9 mouse cellular contexts compared by ENCODE assay signal in genomic region chr1:155737017-155737808, GRCm38 (mm10). TPM values are rescaled to one million over a fixed set of nuclear protein-coding genes. Genes with fewer than 3 reads are reported as not detected.
DNase-seq lines count a peak whose midpoint lies in the region; ATAC-seq and TF ChIP-seq lines count a peak whose summit lies in the region.
"Had no signal": no experiment of that assay in that cellular context is flagged by ENCODE, and none has a peak within 500 bp of the region (broad histone marks: within the 10 kb centered on the region; RNA-seq: fewer than 3 reads in every experiment).

No protein-coding gene starts in this region.

- peak overlapping the region; percentile 32 for H3K4me2 ChIP-seq in heart, embryonic 12.5 days
- H3K4me2 ChIP-seq in heart, embryonic 15.5 days = peak overlapping the region; percentile 8; the same call in 1 of the 2 replicates
- H3K4me2 ChIP-seq in liver, embryonic 16.5 days (ENCODE audit: low read depth, low read length) = 0 out of 2 replicates have a peak overlapping the region, but pooled peaks have one; percentile 9
- H3K4me2 ChIP-seq in lung, postnatal 0 days (replicated peaks; ENCODE audit: low read depth, low read length) = no peak overlapping the region

- no peak for DNase-seq in heart, postnatal 4 days
- peak; percentile 72 for DNase-seq in ES-CJ7 (ENCODE audit: low read depth, low spot score)
- no peak for DNase-seq in adrenal gland, postnatal 36 days
- DNase-seq in lung, postnatal 0 days (ENCODE audit: low spot score) = no peak

- ATAC-seq in heart, embryonic 12.5 days (ENCODE audit: insufficient number of reproducible peaks, low FRiP score) = no peak
- no peak for ATAC-seq in heart, embryonic 15.5 days (replicated peaks; ENCODE audit: insufficient number of reproducible peaks, insufficient read depth, low FRiP score, low read depth)
- ATAC-seq in liver, embryonic 16.5 days (ENCODE audit: low read depth) = no peak
- no peak for ATAC-seq in erythroblast, adult 5-6 weeks (replicated peaks; ENCODE audit: low FRiP score, poor library complexity, severe bottlenecking)
- no peak for ATAC-seq in lung, postnatal 0 days

- peak overlapping the region; percentile 8; the same call in 1 of the 2 replicates for H3K4me3 ChIP-seq in heart, embryonic 12.5 days
- H3K4me3 ChIP-seq in heart, embryonic 15.5 days = peak overlapping the region; percentile 15
- H3K4me3 ChIP-seq in liver, embryonic 16.5 days (ENCODE audit: low read depth, low read length) = no peak overlapping the region
- H3K4me3 ChIP-seq in lung, postnatal 0 days (ENCODE audit: low read depth, low read length) = no peak overlapping the region

- peaks cover 32% of the 10 kb centered on the region for H3K4me1 ChIP-seq in heart, embryonic 12.5 days (replicated peaks)
- peaks cover 32% of the 10 kb centered on the region for H3K4me1 ChIP-seq in heart, embryonic 15.5 days (replicated peaks)
- peaks cover 1% of the 10 kb centered on the region for H3K4me1 ChIP-seq in liver, embryonic 16.5 days (ENCODE audit: control insufficient read depth, low read depth, low read length)
- H3K4me1 ChIP-seq in lung, postnatal 0 days (ENCODE audit: insufficient read depth, low read depth, low read length) = peaks cover 10% of the 10 kb centered on the region; the same call in 1 of the 2 replicates

- H3K27me3 ChIP-seq in heart, embryonic 12.5 days (replicated peaks) = peaks cover 95% of the 10 kb centered on the region
- H3K27me3 ChIP-seq in heart, embryonic 15.5 days = peaks cover 99% of the 10 kb centered on the region
- peaks cover 91% of the 10 kb centered on the region for H3K27me3 ChIP-seq in liver, embryonic 16.5 days (ENCODE audit: control insufficient read depth, insufficient read depth, low read depth, low read length)
- H3K27me3 ChIP-seq in lung, postnatal 0 days (replicated peaks; ENCODE audit: insufficient read depth, low read length) = peaks cover 85% of the 10 kb centered on the region

- no peak for TF ChIP-seq CTCF in lung, postnatal 0 days (IDR thresholded peaks at IDR 0.05)

- no peaks in the 10 kb centered on the region for H3K36me3 ChIP-seq in heart, embryonic 12.5 days
- H3K36me3 ChIP-seq in heart, embryonic 15.5 days = no peaks in the 10 kb centered on the region
- H3K36me3 ChIP-seq in liver, embryonic 16.5 days (ENCODE audit: control insufficient read depth, insufficient read depth) = no peaks in the 10 kb centered on the region
- H3K36me3 ChIP-seq in lung, postnatal 0 days (ENCODE audit: insufficient read depth, low read length) = no peaks in the 10 kb centered on the region
- H3K36me3 ChIP-seq: G1E had no signal

- WGBS in heart, embryonic 12.5 days = under 1% methylated on average over 58 of the region's 58 CpGs
- WGBS in heart, embryonic 15.5 days = under 1% methylated on average over 58 of the region's 58 CpGs
- under 1% methylated on average over 58 of the region's 58 CpGs for WGBS in liver, embryonic 16.5 days (ENCODE audit: insufficient replicate concordance)
- WGBS in lung, postnatal 0 days = 2% methylated on average over 58 of the region's 58 CpGs

- H3K9me3 ChIP-seq in heart, embryonic 12.5 days (replicated peaks) = no peaks in the 10 kb centered on the region
- H3K9me3 ChIP-seq in heart, embryonic 15.5 days (replicated peaks) = no peaks in the 10 kb centered on the region
- H3K9me3 ChIP-seq in liver, embryonic 16.5 days (replicated peaks; ENCODE audit: control insufficient read depth, low read length) = no peaks in the 10 kb centered on the region
- no peaks in the 10 kb centered on the region for H3K9me3 ChIP-seq in lung, postnatal 0 days (ENCODE audit: low read length)
- H3K9me3 ChIP-seq: G1E had no signal

- no peak for TF ChIP-seq EP300 in lung, postnatal 0 days (IDR thresholded peaks at IDR 0.05)

- no peak overlapping the region for H3K9ac ChIP-seq in heart, embryonic 12.5 days
- H3K9ac ChIP-seq in heart, embryonic 15.5 days = no peak overlapping the region
- no peak overlapping the region for H3K9ac ChIP-seq in liver, embryonic 16.5 days (ENCODE audit: low read depth, low read length)
- H3K9ac ChIP-seq in lung, postnatal 0 days (replicated peaks; ENCODE audit: low read depth) = no peak overlapping the region

- no peak overlapping the region for H3K27ac ChIP-seq in heart, embryonic 12.5 days (ENCODE audit: poor library complexity, severe bottlenecking)
- H3K27ac ChIP-seq in heart, embryonic 15.5 days = no peak overlapping the region
- H3K27ac ChIP-seq in liver, embryonic 16.5 days (ENCODE audit: low read length) = no peak overlapping the region
- H3K27ac ChIP-seq in lung, postnatal 0 days (ENCODE audit: low read length) = no peak overlapping the region

RNA-seq across cellular contexts. Expression of gene Lhx4, which starts 14.3 kb away (rescaled TPM):
- not detected in 2 replicates for polyA plus RNA-seq in heart, embryonic 12.5 days (2016; fragmentation: Nextera tagmentation; extraction: Ambion mirVana)
- not detected for total RNA-seq in heart, postnatal 4 days (2021)
- not detected in 2 replicates for polyA plus RNA-seq in heart, embryonic 15.5 days (2015; fragmentation: Nextera tagmentation; extraction: Ambion mirVana)
- polyA plus RNA-seq in liver, embryonic 16.5 days (2015; fragmentation: Nextera tagmentation; extraction: Ambion mirVana) = not detected in 2 replicates
- not detected for total RNA-seq in adrenal gland, postnatal 36 days (2021)
- not detected in 2 replicates for total RNA-seq in erythroblast, adult 5-6 weeks (2015; ENCODE audit: low replicate concordance)
- total RNA-seq in erythroblast, adult 5-6 weeks (2017; ENCODE audit: low replicate concordance) = not detected in 2 replicates
- polyA plus RNA-seq in lung, postnatal 0 days (2015; fragmentation: Nextera tagmentation; extraction: Ambion mirVana) = not detected in 2 replicates
- polyA plus RNA-seq: G1E had no signal

Comparison
In these comparisons a context has a peak if more than half of its experiments do, and no peak if none do; other contexts are left out.
1. H3K4me3 ChIP-seq: peak in heart, embryonic 12.5 days (single experiment) and heart, embryonic 15.5 days (single experiment); none in liver, embryonic 16.5 days (single experiment) and lung, postnatal 0 days (single experiment).